Mouse (Mus musculus) small intestine, adult 2 months (tissue): Measurements from ENCODE around the gene Speg. TPM values are rescaled to one million over a fixed set of nuclear protein-coding genes. Genes with fewer than 3 reads are reported as not detected.

Experiments
- H3K27ac ChIP-seq: fragments of 200-500 bp; 2 replicates; pipeline ENCODE4 v1.5.1; 2012; ENCODE audit warnings: low read depth, low read length, control low read depth, inconsistent platforms; ENCODE audit not compliant: insufficient read depth
- H3K27me3 ChIP-seq: fragments of 200-500 bp; 2 replicates; pipeline ENCODE4 v1.6.1; 2012; ENCODE audit warnings: mild to moderate bottlenecking, moderate library complexity, low read length, inconsistent platforms; ENCODE audit not compliant: control insufficient read depth, insufficient read depth
- H3K36me3 ChIP-seq: fragments of 200-500 bp; 2 replicates; pipeline ENCODE4 v1.6.1; 2012; ENCODE audit warnings: mild to moderate bottlenecking, low read length, control low read depth, inconsistent platforms; ENCODE audit not compliant: control insufficient read depth, insufficient read depth
- H3K4me1 ChIP-seq: fragments of 200-500 bp; 2 replicates; pipeline ENCODE4 v1.6.1; 2012; ENCODE audit warnings: low read length, inconsistent platforms, mixed read lengths; ENCODE audit not compliant: control insufficient read depth, insufficient read depth, insufficient read length
- H3K4me3 ChIP-seq: fragments of 200-500 bp; 2 replicates; pipeline ENCODE4 v1.5.1; 2012; ENCODE audit warnings: low read depth, mild to moderate bottlenecking, control low read depth, inconsistent platforms, low read length, moderate library complexity
- CTCF ChIP-seq: fragments of 200-500 bp; IDR thresholded peaks from 2 replicates; pipeline ENCODE4 v1.5.1; 2012; ENCODE audit warnings: low read depth, mild to moderate bottlenecking, control low read depth, inconsistent platforms, low read length, moderate library complexity, mixed read lengths; ENCODE audit not compliant: insufficient replicate concordance, insufficient read length; ENCODE audit errors: extremely low read depth
- POLR2A ChIP-seq: fragments of 200-500 bp; IDR thresholded peaks from 2 replicates; pipeline ENCODE4 v1.6.1; 2012; ENCODE audit warnings: low read depth, mild to moderate bottlenecking, control low read depth, inconsistent platforms, low read length, moderate library complexity
- WGBS: fragments of 180-500 bp; shearing (Covaris S2); methylation state at CpG from one replicate; pipeline ENCODE4 v1.1.7; 2018; 5-methylcytosine and 5-hydroxymethylcytosine counted together
- polyA plus RNA-seq: library from polyadenylated mRNA; depleted of rRNA; stranded (reverse); fragments of >200 nt; gene quantifications from 2 replicates; pipeline ENCODE4 v1.2.3, GENCODE M21; 2012

Gene Speg
- polyA plus RNA-seq, 1 experiment = 23.2 TPM

DNA sequence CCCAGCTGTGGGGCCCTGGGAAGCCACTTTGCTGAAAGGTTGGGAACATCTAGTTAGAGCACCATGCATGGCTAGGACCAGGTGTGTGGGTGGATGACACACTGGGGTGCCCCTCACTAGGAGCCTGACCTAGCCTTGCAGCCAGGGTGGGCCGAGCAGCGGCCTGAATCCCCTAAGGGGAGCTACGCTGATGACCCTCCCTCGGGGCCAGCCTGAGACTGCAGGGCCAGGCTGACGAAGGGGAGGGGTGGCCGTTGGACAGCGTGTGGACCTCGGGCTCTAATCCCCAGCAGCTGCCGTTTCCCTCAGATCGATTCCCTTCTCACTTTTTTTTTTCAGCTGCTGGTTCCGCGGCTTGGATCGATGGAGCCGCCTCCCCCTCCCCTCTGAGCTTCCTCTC lies 73.8 kb downstream of the Speg start:
- Histone ChIP-seq H3K36me3 (no peaks in the 10 kb centered on the region), H3K27ac (no peak overlapping the region), H3K27me3 (peaks cover 54% of the 10 kb centered on the region), H3K4me3 (no peak overlapping the region), H3K4me1 (peaks cover 8% of the 10 kb centered on the region)
- TF ChIP-seq CTCF (no peak), POLR2A (no peak)
- 10% methylated on average over 14 of the region's 14 CpGs for WGBS

DNA sequence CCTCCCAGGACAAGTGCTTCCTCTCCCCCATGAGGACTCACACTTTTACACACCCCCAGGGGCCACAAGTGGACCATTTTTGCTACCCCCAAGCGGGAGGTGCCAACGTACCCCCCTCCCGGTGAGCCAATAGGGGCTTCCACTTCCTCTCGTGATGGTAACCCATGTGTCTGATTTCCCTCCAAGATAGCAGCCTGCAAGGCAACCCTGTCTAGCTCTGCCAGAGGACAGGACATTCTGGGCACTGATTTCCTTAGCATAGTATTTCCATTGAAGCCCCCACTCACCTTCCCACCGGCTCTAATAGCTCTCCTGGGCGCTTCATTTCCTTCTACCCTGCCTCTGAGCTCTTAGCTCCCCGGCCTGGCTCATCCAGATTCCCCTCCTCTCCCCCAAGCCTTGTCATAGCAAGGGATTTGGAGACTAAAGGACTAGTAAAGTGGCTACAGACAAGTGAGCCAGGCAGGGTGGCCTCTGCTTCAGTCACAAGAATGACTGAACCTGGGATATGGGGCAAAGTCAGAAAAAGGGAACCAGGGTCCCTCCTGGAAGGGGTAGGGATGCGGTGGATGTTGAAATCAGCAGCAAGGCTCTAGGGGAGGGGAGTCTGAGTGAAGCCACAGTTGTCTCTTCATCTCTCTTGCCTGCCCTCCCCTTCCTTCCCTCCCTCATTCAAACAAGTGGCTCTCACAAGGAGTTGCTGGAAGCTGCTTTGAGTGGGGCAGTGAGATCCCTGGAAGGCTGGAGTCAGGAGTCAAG lies 74.5 kb downstream of the Speg start:
- Histone ChIP-seq H3K27me3 (peaks cover 54% of the 10 kb centered on the region), H3K4me3 (no peak overlapping the region), H3K36me3 (no peaks in the 10 kb centered on the region), H3K4me1 (peaks cover 8% of the 10 kb centered on the region), H3K27ac (no peak overlapping the region)
- 8% methylated on average over 8 of the region's 8 CpGs for WGBS
- no peak for TF ChIP-seq POLR2A
- TF ChIP-seq CTCF = no peak

DNA sequence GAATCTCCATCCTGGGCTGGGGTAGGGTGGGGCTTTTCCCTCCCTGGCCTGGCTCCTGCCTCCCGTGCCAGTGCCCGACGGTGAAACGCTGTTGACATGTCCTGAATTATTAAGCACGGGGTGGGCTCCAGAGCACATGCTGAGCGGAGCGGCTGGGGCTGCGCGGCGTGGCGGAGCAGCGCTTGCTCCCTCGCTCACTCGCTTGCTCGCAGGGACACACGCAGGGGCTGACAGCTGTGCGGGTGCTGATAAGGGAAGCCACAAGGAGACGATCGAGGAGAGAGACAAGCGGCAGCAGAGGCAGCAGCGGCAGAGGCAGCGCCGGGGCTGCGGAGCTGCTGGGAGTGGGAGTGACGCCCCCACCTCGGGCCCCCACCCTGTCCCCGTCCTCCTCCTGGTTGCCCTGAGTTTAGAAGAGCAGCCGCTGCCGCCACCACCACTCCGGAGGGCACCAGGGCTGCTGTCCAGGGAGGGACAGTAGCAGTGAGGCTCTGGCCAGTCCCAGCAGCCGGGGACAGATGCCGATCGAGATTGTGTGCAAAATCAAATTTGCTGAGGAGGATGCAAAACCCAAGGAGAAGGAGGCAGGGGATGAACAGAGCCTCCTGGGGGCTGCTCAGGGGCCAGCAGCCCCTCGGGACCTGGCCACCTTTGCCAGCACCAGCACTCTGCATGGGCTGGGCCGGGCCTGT lies 75.4 kb downstream of the Speg start, which contains the start of gene Asic4:
Gene Asic4, plus strand, starts transcription at position 123 of the 692 bp plus-strand sequence.
- peaks cover 8% of the 10 kb centered on the region for H3K4me1 ChIP-seq

DNA sequence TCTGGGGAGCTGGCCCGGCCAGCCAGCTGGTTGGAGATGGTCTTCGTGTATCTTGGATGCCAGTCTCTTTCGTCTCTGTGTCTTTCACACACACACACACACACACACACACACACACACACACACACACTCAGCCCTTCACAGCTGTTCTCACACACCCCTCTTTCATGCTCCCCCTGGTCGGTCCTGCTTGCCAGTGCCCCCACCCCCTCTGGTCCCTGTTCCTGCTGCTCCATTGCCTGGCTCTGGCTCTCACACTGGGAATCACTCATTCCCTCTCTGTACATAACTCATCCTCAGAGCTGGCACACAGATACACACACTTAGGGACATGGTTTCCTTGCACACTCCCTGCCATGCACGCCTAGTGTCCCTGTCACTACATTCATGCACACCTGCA lies 76.8 kb downstream of the Speg start:
- H3K27me3 ChIP-seq = peaks cover 47% of the 10 kb centered on the region

More for the DNA sequence above, 75.4 kb downstream of the Speg start, which contains the start of gene Asic4:
- TF ChIP-seq CTCF (no peak), POLR2A (no peak)
- Histone ChIP-seq H3K27me3 (peaks cover 54% of the 10 kb centered on the region), H3K4me3 (no peak within 1 kb of the TSS), H3K36me3 (no peaks in the 10 kb centered on the region), H3K27ac (no peak within 1 kb of the TSS)
- WGBS = 6% methylated on average over 35 of the region's 35 CpGs

DNA sequence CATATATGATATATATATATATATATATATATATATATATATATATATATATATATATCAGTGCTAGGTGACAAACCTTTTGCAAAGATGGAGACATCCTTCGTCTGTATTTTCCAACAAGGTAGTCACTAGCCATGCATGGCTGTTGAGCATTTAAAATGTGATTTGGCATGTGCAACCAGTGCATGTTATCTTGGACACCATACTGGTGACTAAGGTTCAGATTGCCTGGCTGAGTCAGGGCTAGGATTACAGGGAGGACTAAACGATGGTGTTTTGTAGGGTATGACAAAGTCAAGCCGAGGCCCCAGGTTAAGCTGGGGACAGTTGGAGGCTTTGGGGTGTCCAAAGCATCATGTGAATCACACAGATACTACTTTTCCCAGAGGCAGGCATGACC lies 80.3 kb downstream of the Speg start:
- Histone ChIP-seq H3K27ac (no peak overlapping the region), H3K4me1 (peaks cover 6% of the 10 kb centered on the region), H3K27me3 (peaks cover 40% of the 10 kb centered on the region), H3K4me3 (no peak overlapping the region), H3K36me3 (no peaks in the 10 kb centered on the region)
- 66% methylated on average over 3 of the region's 3 CpGs for WGBS
- TF ChIP-seq POLR2A (no peak), CTCF (no peak)

More for the DNA sequence above, 76.8 kb downstream of the Speg start:
- no peak for TF ChIP-seq POLR2A
- TF ChIP-seq CTCF = no peak
- Histone ChIP-seq H3K4me3 (no peak overlapping the region), H3K4me1 (peaks cover 6% of the 10 kb centered on the region), H3K36me3 (no peaks in the 10 kb centered on the region), H3K27ac (no peak overlapping the region)
- WGBS = 85% methylated on average over 5 of the region's 5 CpGs

DNA sequence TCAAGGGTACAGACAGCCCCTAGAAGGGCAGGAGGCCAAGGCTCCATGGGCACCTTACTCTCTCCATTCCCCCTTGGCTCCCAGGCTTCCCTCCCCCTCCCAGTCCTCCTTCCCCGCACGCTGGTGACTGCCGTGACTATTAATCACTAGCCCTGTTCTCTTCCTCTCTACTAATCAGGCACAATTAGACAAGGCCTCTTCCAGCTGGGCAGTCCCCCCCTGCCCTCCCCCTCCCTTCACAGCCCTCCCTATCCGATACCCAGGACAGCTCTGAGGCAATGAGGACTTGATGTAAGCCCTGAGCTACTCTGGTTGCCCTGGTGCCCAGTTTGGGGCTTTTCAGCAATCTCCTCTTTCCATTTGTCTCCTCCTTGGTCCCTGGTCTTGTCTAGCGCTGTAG lies 80.9 kb downstream of the Speg start:
- Histone ChIP-seq H3K4me1 (peaks cover 5% of the 10 kb centered on the region), H3K36me3 (no peaks in the 10 kb centered on the region), H3K27ac (no peak overlapping the region), H3K27me3 (peaks cover 35% of the 10 kb centered on the region), H3K4me3 (no peak overlapping the region)
- 53% methylated on average over 5 of the region's 5 CpGs for WGBS
- no peak for TF ChIP-seq POLR2A
- no peak for TF ChIP-seq CTCF
